Mouse (Mus musculus) liver, embryonic 16.5 days (tissue): ENCODE results near the gene Fbxw11. TPM values are rescaled to one million over a fixed set of nuclear protein-coding genes. Genes with fewer than 3 reads are reported as not detected.

Experiments used
- ATAC-seq: fragments of 200-750 bp; cut with Nextera tagmentation; 2 replicates; pipeline ENCODE4 v1.8.0; 2017; ENCODE audit warnings: low read depth, mild to moderate bottlenecking, moderate number of reproducible peaks, moderate library complexity
- H3K27ac ChIP-seq: fragments of 300-500 bp; sonication (generic); 2 replicates; pipeline ENCODE4 v1.5.1; 2014; ENCODE audit warnings: mild to moderate bottlenecking, low read length
- H3K27me3 ChIP-seq: fragments of 300-500 bp; sonication (generic); 2 replicates; pipeline ENCODE4 v1.6.1; 2014; ENCODE audit warnings: low read depth, low read length, mixed read lengths; ENCODE audit not compliant: control insufficient read depth, insufficient read depth
- H3K36me3 ChIP-seq: fragments of 300-500 bp; sonication (generic); 2 replicates; pipeline ENCODE4 v1.6.1; 2014; ENCODE audit warnings: mild to moderate bottlenecking; ENCODE audit not compliant: control insufficient read depth, insufficient read depth
- H3K4me1 ChIP-seq: fragments of 300-500 bp; sonication (generic); 2 replicates; pipeline ENCODE4 v1.6.1; 2014; ENCODE audit warnings: low read depth, low read length, mixed read lengths; ENCODE audit not compliant: control insufficient read depth
- H3K4me2 ChIP-seq: fragments of 300-500 bp; sonication (generic); 2 replicates; pipeline ENCODE4 v1.6.1; 2014; ENCODE audit warnings: low read depth, low read length, mixed read lengths
- H3K4me3 ChIP-seq: fragments of 300-500 bp; sonication (generic); 2 replicates; pipeline ENCODE4 v1.5.1; 2014; ENCODE audit warnings: low read depth, mild to moderate bottlenecking, low read length
- H3K9ac ChIP-seq: fragments of 300-500 bp; sonication (generic); 2 replicates; pipeline ENCODE4 v1.6.1; 2014; ENCODE audit warnings: low read depth, low read length
- H3K9me3 ChIP-seq: fragments of 300-500 bp; sonication (generic); replicated peaks from 2 replicates; pipeline ENCODE4 v1.6.1; 2016; ENCODE audit warnings: low read length; ENCODE audit not compliant: control insufficient read depth
- WGBS: fragments of 180-500 bp; shearing (Covaris S2); extraction: QIAGEN DNeasy Blood & Tissue Kit; methylation state at CpG from one replicate; pipeline ENCODE4 v1.1.7; 2014; ENCODE audit not compliant: insufficient replicate concordance; 5-methylcytosine and 5-hydroxymethylcytosine counted together
- polyA plus RNA-seq: library from polyadenylated mRNA; unstranded; fragments of >200 nt; fragmentation: Nextera tagmentation; extraction: Ambion mirVana; gene quantifications from 2 replicates; pipeline ENCODE4 v1.2.1, GENCODE M21; 2015

Gene Fbxw11
- polyA plus RNA-seq, result 19.5 and 19.8 TPM in 2 replicates

- no peaks in the 10 kb centered on the region for H3K9me3 ChIP-seq
- H3K27me3 ChIP-seq, result no peaks in the 10 kb centered on the region
- peaks cover 33% of the 10 kb centered on the region for H3K4me1 ChIP-seq
- H3K4me3 ChIP-seq, result peak within 1 kb of the TSS; percentile 96
- H3K4me2 ChIP-seq, result peak within 1 kb of the TSS; percentile 84
- WGBS, result under 1% methylated on average over 64 of the region's 64 CpGs
- peak; percentile 93 for ATAC-seq
- H3K9ac ChIP-seq, result peak within 1 kb of the TSS; percentile 98
- peak within 1 kb of the TSS; percentile 99 for H3K27ac ChIP-seq
- no peaks in the 10 kb centered on the region for H3K36me3 ChIP-seq
Measured at GRCm38 (mm10) chr11:32642249-32642876, at the start of gene Fbxw11. Gene Fbxw11 (plus strand): TSS chr11:32642724.

DNA sequence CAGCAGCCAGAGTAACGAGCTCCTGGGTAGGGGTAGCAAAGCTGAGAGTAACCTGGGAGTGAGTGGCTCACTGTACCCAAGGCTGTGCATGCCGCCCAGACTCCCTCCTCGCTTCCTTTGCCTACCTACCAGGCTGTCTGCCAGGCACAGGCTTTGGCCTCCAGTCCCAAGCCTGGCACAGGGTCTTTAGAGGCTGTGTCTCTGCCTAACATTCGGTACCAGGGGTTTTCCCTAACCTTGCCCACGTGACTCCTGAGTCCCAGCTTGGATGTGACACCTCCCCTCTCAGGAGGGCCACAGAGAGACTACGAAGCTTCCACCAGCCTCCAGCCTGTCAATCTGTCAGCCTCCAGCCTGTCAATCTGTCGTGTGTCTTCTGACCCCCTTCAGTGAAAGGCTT lies 49.4 kb upstream of the Fbxw11 start:
- H3K9me3 ChIP-seq, result no peaks in the 10 kb centered on the region
- H3K4me1 ChIP-seq, result no peaks in the 10 kb centered on the region
- no peak overlapping the region for H3K27ac ChIP-seq
- no peak for ATAC-seq
- H3K4me3 ChIP-seq, result no peak overlapping the region
- H3K4me2 ChIP-seq, result no peak overlapping the region
- no peaks in the 10 kb centered on the region for H3K27me3 ChIP-seq
- WGBS, result 68% methylated on average over 7 of the region's 7 CpGs
- H3K9ac ChIP-seq, result no peak overlapping the region
- no peaks in the 10 kb centered on the region for H3K36me3 ChIP-seq

DNA sequence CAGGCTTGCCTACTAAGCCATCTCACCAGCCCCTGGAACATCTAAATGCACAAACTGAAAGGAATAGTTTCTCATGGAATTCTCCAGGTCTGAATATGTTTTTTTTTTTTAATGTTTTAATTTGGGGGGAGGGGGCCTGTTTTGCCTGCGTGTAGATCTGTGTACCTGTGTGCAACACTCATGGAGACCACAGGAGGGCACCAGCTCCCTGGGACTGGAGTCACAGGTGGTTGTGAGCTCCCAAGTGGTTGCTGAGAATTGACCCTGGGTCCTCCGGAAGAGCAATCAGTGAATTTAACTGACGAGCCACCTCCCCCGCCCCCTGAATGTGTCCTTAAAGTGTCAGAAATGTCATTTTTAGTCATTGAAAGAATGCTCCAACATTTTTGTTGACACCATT lies 48.4 kb upstream of the Fbxw11 start:
- no peak overlapping the region for H3K4me2 ChIP-seq
- no peak overlapping the region for H3K4me3 ChIP-seq
- no peak overlapping the region for H3K27ac ChIP-seq
- no peaks in the 10 kb centered on the region for H3K4me1 ChIP-seq
- no peaks in the 10 kb centered on the region for H3K9me3 ChIP-seq
- H3K36me3 ChIP-seq, result no peaks in the 10 kb centered on the region
- no peaks in the 10 kb centered on the region for H3K27me3 ChIP-seq
- WGBS, result 80% methylated on average over 4 of the region's 4 CpGs
- no peak for ATAC-seq
- H3K9ac ChIP-seq, result no peak overlapping the region

GRCm38 (mm10) chr11:32600371-32600770 lies 42.2 kb upstream of the Fbxw11 start:
- Histone ChIP-seq H3K9ac (no peak overlapping the region), H3K4me1 (peaks cover 3% of the 10 kb centered on the region), H3K4me2 (no peak overlapping the region), H3K27me3 (no peaks in the 10 kb centered on the region), H3K4me3 (no peak overlapping the region), H3K9me3 (no peaks in the 10 kb centered on the region), H3K36me3 (no peaks in the 10 kb centered on the region), H3K27ac (no peak overlapping the region)
- no peak for ATAC-seq
- WGBS, result 77% methylated on average over 6 of the region's 6 CpGs

GRCm38 (mm10) chr11:32601528-32602323 lies 40.8 kb upstream of the Fbxw11 start:
- Histone ChIP-seq H3K9ac (no peak overlapping the region), H3K27me3 (no peaks in the 10 kb centered on the region), H3K27ac (no peak overlapping the region), H3K4me2 (no peak overlapping the region), H3K9me3 (no peaks in the 10 kb centered on the region), H3K4me1 (peaks cover 3% of the 10 kb centered on the region), H3K36me3 (no peaks in the 10 kb centered on the region), H3K4me3 (no peak overlapping the region)
- peak; percentile 62 for ATAC-seq
- 48% methylated on average over 12 of the region's 12 CpGs for WGBS

DNA sequence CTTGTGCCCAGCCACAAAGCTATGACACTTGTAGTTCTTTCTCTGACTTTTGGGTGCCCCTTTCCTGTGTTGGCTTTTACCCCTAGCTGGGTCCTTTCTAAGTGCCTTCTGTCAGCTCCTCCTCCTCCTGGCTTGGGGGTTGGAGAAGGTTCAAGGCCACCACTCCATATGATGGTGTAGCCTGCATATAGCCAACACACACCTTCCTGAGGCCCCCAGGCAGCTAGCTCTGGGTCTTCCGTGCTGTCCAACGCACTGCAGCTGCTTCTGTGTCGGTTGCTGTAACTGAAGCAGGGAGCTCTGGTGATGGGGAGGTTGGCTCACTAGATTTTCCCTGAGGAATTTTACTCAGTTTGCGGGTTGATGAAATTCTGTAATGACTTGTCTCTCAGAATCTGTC lies 37.9 kb upstream of the Fbxw11 start:
- 76% methylated on average over 4 of the region's 4 CpGs for WGBS
- Histone ChIP-seq H3K9ac (no peak overlapping the region), H3K4me2 (no peak overlapping the region), H3K4me3 (no peak overlapping the region), H3K27me3 (no peaks in the 10 kb centered on the region), H3K36me3 (no peaks in the 10 kb centered on the region), H3K9me3 (no peaks in the 10 kb centered on the region), H3K27ac (no peak overlapping the region), H3K4me1 (peaks cover 3% of the 10 kb centered on the region)
- no peak for ATAC-seq

GRCm38 (mm10) chr11:32605131-32605860 lies 37.2 kb upstream of the Fbxw11 start:
- H3K9ac ChIP-seq, result no peak overlapping the region
- no peak for ATAC-seq
- no peak overlapping the region for H3K27ac ChIP-seq
- whole genome bisulfite sequencing, result 59% methylated on average over 7 of the region's 7 CpGs
- H3K4me3 ChIP-seq, result no peak overlapping the region
- no peaks in the 10 kb centered on the region for H3K27me3 ChIP-seq
- H3K36me3 ChIP-seq, result no peaks in the 10 kb centered on the region
- H3K9me3 ChIP-seq, result no peaks in the 10 kb centered on the region
- H3K4me1 ChIP-seq, result peaks cover 3% of the 10 kb centered on the region
- H3K4me2 ChIP-seq, result no peak overlapping the region

GRCm38 (mm10) chr11:32605907-32606306 lies 36.6 kb upstream of the Fbxw11 start:
- Histone ChIP-seq H3K27me3 (no peaks in the 10 kb centered on the region), H3K36me3 (no peaks in the 10 kb centered on the region), H3K9ac (no peak overlapping the region), H3K4me2 (no peak overlapping the region), H3K27ac (no peak overlapping the region), H3K9me3 (no peaks in the 10 kb centered on the region), H3K4me1 (peaks cover 3% of the 10 kb centered on the region), H3K4me3 (no peak overlapping the region)
- ATAC-seq, result no peak
- WGBS, result 82% methylated on average over 3 of the region's 3 CpGs

- Histone ChIP-seq H3K9me3 (no peaks in the 10 kb centered on the region), H3K4me1 (no peaks in the 10 kb centered on the region; the same call in 1 of the 2 replicates), H3K27ac (no peak overlapping the region), H3K4me3 (no peak overlapping the region), H3K9ac (no peak overlapping the region), H3K36me3 (no peaks in the 10 kb centered on the region), H3K27me3 (no peaks in the 10 kb centered on the region), H3K4me2 (no peak overlapping the region)
- ATAC-seq, result no peak
Measured at GRCm38 (mm10) chr11:32607319-32607718, 35.2 kb upstream of the Fbxw11 start.
